Mouse (Mus musculus) neural tube, embryonic 14.5 days (tissue): ENCODE results near the gene Ccdc189. TPM values are rescaled to one million over a fixed set of nuclear protein-coding genes. Genes with fewer than 3 reads are reported as not detected.

ENCODE experiments used
- ATAC-seq: fragments of 200-750 bp; cut with Nextera tagmentation; 2 replicates; pipeline ENCODE4 v1.8.0; 2017; ENCODE audit warnings: low read depth, mild to moderate bottlenecking, moderate TSS enrichment, moderate library complexity
- H3K27ac ChIP-seq: fragments of 300-500 bp; sonication (generic); 2 replicates; pipeline ENCODE4 v1.5.1; 2014; ENCODE audit warnings: low read depth, mild to moderate bottlenecking, control low read depth, low read length, moderate library complexity, mixed read lengths
- H3K27me3 ChIP-seq: fragments of 300-500 bp; sonication (generic); 2 replicates; pipeline ENCODE4 v1.6.1; 2014; ENCODE audit warnings: low read length; ENCODE audit not compliant: control insufficient read depth, insufficient read depth
- H3K36me3 ChIP-seq: fragments of 300-500 bp; sonication (generic); 2 replicates; pipeline ENCODE4 v1.6.1; 2014; ENCODE audit warnings: low read length, mixed read lengths; ENCODE audit not compliant: control insufficient read depth, insufficient read depth
- H3K4me1 ChIP-seq: fragments of 300-500 bp; sonication (generic); 2 replicates; pipeline ENCODE4 v1.6.1; 2014; ENCODE audit warnings: low read length; ENCODE audit not compliant: control insufficient read depth, insufficient read depth
- H3K4me2 ChIP-seq: fragments of 300-500 bp; sonication (generic); 2 replicates; pipeline ENCODE4 v1.6.1; 2014; ENCODE audit warnings: mild to moderate bottlenecking, low read depth, low read length, control low read depth
- H3K4me3 ChIP-seq: fragments of 300-500 bp; sonication (generic); 2 replicates; pipeline ENCODE4 v1.5.1; 2014; ENCODE audit warnings: low read depth, low read length, control low read depth, mixed read lengths
- H3K9ac ChIP-seq: fragments of 300-500 bp; sonication (generic); replicated peaks from 2 replicates; pipeline ENCODE4 v1.6.1; 2014; ENCODE audit warnings: low read depth, mild to moderate bottlenecking, control low read depth, low read length, mixed read lengths
- H3K9me3 ChIP-seq: fragments of 300-500 bp; sonication (generic); 2 replicates; pipeline ENCODE4 v1.6.1; 2016; ENCODE audit warnings: low read length; ENCODE audit not compliant: control insufficient read depth
- WGBS: fragments of 180-500 bp; shearing (Covaris S2); extraction: QIAGEN DNeasy Blood & Tissue Kit; methylation state at CpG from one replicate; pipeline ENCODE4 v1.1.7; 2014; 5-methylcytosine and 5-hydroxymethylcytosine counted together
- polyA plus RNA-seq: library from polyadenylated mRNA; unstranded; fragments of >200 nt; fragmentation: Nextera tagmentation; extraction: Ambion mirVana; gene quantifications from 2 replicates; pipeline ENCODE4 v1.2.1, GENCODE M21; 2014

Ccdc189 gene
- polyA plus RNA-seq, 1 experiment from 2014 or later = 7.8 TPM

- Histone ChIP-seq H3K27me3 (no peaks in the 10 kb centered on the region), H3K4me2 (no peak overlapping the region), H3K27ac (no peak overlapping the region), H3K9ac (no peak overlapping the region), H3K4me3 (no peak overlapping the region), H3K4me1 (no peaks in the 10 kb centered on the region), H3K9me3 (no peaks in the 10 kb centered on the region), H3K36me3 (peaks cover 62% of the 10 kb centered on the region)
- ATAC-seq = no peak
- WGBS = 92% methylated on average over 2 of the region's 2 CpGs
Measured at GRCm38 (mm10) chr7:127602903-127603302, 14.5 kb upstream of the Ccdc189 start.

DNA sequence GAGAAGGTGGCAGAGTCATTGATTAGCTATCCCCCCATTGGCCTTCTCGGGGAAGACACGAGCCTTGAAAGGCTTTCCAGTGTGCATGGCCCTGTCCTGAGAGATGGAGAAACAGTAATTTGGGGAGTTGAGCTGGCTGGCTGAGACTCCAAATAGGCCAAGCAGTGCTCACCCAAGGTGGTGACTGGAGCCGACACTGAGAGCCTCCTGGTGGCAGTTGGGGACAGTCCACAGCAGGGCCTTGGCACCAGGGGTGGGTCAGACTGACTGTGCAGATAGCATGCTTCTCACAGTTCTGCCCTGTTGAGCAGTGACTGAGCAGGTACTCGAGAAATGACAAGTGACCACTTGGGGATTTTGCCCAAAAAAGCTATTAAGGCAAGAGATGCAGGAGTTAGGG lies 13.3 kb upstream of the Ccdc189 start:
- no peaks in the 10 kb centered on the region for H3K9me3 ChIP-seq
- no peak overlapping the region for H3K4me2 ChIP-seq
- H3K36me3 ChIP-seq = peaks cover 66% of the 10 kb centered on the region
- ATAC-seq = no peak
- no peaks in the 10 kb centered on the region for H3K27me3 ChIP-seq
- WGBS = 85% methylated on average over 4 of the region's 4 CpGs
- no peaks in the 10 kb centered on the region for H3K4me1 ChIP-seq
- H3K27ac ChIP-seq = no peak overlapping the region
- no peak overlapping the region for H3K4me3 ChIP-seq
- H3K9ac ChIP-seq = no peak overlapping the region

GRCm38 (mm10) chr7:127600612-127601011 lies 12.2 kb upstream of the Ccdc189 start:
- ATAC-seq = no peak
- H3K4me2 ChIP-seq = no peak overlapping the region
- no peaks in the 10 kb centered on the region for H3K27me3 ChIP-seq
- H3K4me1 ChIP-seq = no peaks in the 10 kb centered on the region
- no peak overlapping the region for H3K27ac ChIP-seq
- 98% methylated on average over 7 of the region's 7 CpGs for WGBS
- H3K9me3 ChIP-seq = no peaks in the 10 kb centered on the region
- H3K9ac ChIP-seq = no peak overlapping the region
- no peak overlapping the region for H3K4me3 ChIP-seq
- peaks cover 77% of the 10 kb centered on the region for H3K36me3 ChIP-seq

- no peak overlapping the region for H3K27ac ChIP-seq
- no peaks in the 10 kb centered on the region for H3K4me1 ChIP-seq
- no peaks in the 10 kb centered on the region for H3K27me3 ChIP-seq
- no peaks in the 10 kb centered on the region for H3K9me3 ChIP-seq
- WGBS = 96% methylated on average over 17 of the region's 17 CpGs
- H3K4me2 ChIP-seq = no peak overlapping the region
- ATAC-seq = no peak
- no peak overlapping the region for H3K4me3 ChIP-seq
- no peak overlapping the region for H3K9ac ChIP-seq
- H3K36me3 ChIP-seq = peaks cover 92% of the 10 kb centered on the region
Measured at GRCm38 (mm10) chr7:127596747-127597146, 8.4 kb upstream of the Ccdc189 start.

GRCm38 (mm10) chr7:127592575-127592974 lies 4.2 kb upstream of the Ccdc189 start:
- Histone ChIP-seq H3K4me1 (peaks cover 9% of the 10 kb centered on the region), H3K4me2 (no peak overlapping the region), H3K27ac (no peak overlapping the region), H3K27me3 (no peaks in the 10 kb centered on the region), H3K36me3 (peaks cover 64% of the 10 kb centered on the region), H3K9ac (no peak overlapping the region), H3K9me3 (no peaks in the 10 kb centered on the region), H3K4me3 (no peak overlapping the region)
- ATAC-seq = no peak
- 89% methylated on average over 14 of the region's 14 CpGs for WGBS

- 90% methylated on average over 10 of the region's 10 CpGs for WGBS
- H3K4me1 ChIP-seq = peaks cover 15% of the 10 kb centered on the region
Measured at GRCm38 (mm10) chr7:127591108-127591507, 2.7 kb upstream of the Ccdc189 start.

DNA sequence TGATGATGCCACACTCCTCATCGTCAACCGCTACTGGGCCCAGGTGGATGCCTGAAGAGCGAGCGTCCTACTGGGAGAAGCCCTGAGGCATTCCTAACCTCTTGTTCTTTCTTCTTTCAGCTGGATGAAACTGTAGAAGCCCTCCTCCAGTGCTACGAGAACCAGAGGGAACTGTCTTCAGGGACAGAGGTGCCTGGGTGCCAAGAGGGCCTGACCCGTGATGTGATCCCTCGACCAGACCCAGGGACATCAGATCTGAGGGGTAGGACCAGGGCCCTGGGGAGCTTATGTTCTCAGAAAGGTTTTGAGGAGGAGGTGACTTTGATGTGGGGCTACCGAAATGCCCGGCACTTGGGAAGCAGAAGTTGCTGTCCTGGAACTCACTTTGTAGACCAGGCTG lies 1.2 kb upstream of the Ccdc189 start:
- Histone ChIP-seq H3K36me3 (peaks cover 39% of the 10 kb centered on the region), H3K4me3 (no peak overlapping the region), H3K4me2 (peak overlapping the region; percentile 87), H3K27ac (no peak overlapping the region), H3K27me3 (no peaks in the 10 kb centered on the region), H3K9me3 (no peaks in the 10 kb centered on the region), H3K9ac (no peak overlapping the region), H3K4me1 (peaks cover 15% of the 10 kb centered on the region)
- no peak for ATAC-seq
- 93% methylated on average over 9 of the region's 9 CpGs for WGBS

More at GRCm38 (mm10) chr7:127591108-127591507, 2.7 kb upstream of the Ccdc189 start:
- Histone ChIP-seq H3K9ac (no peak overlapping the region), H3K36me3 (peaks cover 51% of the 10 kb centered on the region), H3K9me3 (no peaks in the 10 kb centered on the region), H3K27me3 (no peaks in the 10 kb centered on the region), H3K4me2 (no peak overlapping the region), H3K27ac (no peak overlapping the region), H3K4me3 (no peak overlapping the region)
- no peak for ATAC-seq

GRCm38 (mm10) chr7:127588901-127589300 lies 506 bp upstream of the Ccdc189 start:
- Histone ChIP-seq H3K27ac (peak overlapping the region; percentile 36; the same call in 1 of the 2 replicates), H3K4me2 (peak overlapping the region; percentile 87), H3K36me3 (peaks cover 32% of the 10 kb centered on the region), H3K4me3 (peak overlapping the region; percentile 89), H3K9me3 (no peaks in the 10 kb centered on the region), H3K4me1 (peaks cover 15% of the 10 kb centered on the region), H3K9ac (peak overlapping the region; percentile 67), H3K27me3 (no peaks in the 10 kb centered on the region)
- 6% methylated on average over 29 of the region's 29 CpGs for WGBS
- ATAC-seq = no peak

- ATAC-seq = no peak
- Histone ChIP-seq H3K9ac (no peak overlapping the region), H3K36me3 (peaks cover 33% of the 10 kb centered on the region)
Measured at GRCm38 (mm10) chr7:127587196-127587595, 1.2 kb downstream of the Ccdc189 start.

More at GRCm38 (mm10) chr7:127587196-127587595, 1.2 kb downstream of the Ccdc189 start:
- 71% methylated on average over 5 of the region's 5 CpGs for WGBS
- Histone ChIP-seq H3K9me3 (no peaks in the 10 kb centered on the region), H3K4me3 (no peak overlapping the region; the same call in 1 of the 2 replicates), H3K27me3 (no peaks in the 10 kb centered on the region), H3K4me1 (peaks cover 15% of the 10 kb centered on the region), H3K27ac (no peak overlapping the region), H3K4me2 (peak overlapping the region; percentile 52)
